Mouse (Mus musculus) MEL (cell line): Measurements from ENCODE around the gene Jmjd8. TPM values are rescaled to one million over a fixed set of nuclear protein-coding genes. Genes with fewer than 3 reads are reported as not detected.

Experiments
- DNase-seq: peaks from one replicate; pipeline ENCODE4 v3.0.0; 2011; ENCODE audit warnings: low read depth, low spot score
- H3K27ac ChIP-seq: 2 replicates; pipeline ENCODE4 v1.5.1; 2012; ENCODE audit warnings: low read depth, mild to moderate bottlenecking, control low read depth, low read length, moderate library complexity; ENCODE audit not compliant: control insufficient read depth
- H3K27me3 ChIP-seq, 2 experiments: fragments of 150-350 bp in 1 of 2; sonication (generic) in 1 of 2; 2 replicates each; pipeline ENCODE4 v1.6.1; 2012; ENCODE audit warnings: low read length in 2 of 2, mild to moderate bottlenecking in 2 of 2, improper control_type of control experiment in 1 of 2, moderate library complexity in 1 of 2; ENCODE audit not compliant: insufficient read depth in 2 of 2, control insufficient read depth in 1 of 2
- H3K36me3 ChIP-seq, 2 experiments: 2 replicates each; pipeline ENCODE4 v1.6.1; 2012 to 2014; ENCODE audit warnings: low read length in 2 of 2, improper control_type of control experiment in 1 of 2, inconsistent platforms in 1 of 2, mild to moderate bottlenecking in 1 of 2; ENCODE audit not compliant: insufficient read depth in 2 of 2, control insufficient read depth in 1 of 2
- H3K4me1 ChIP-seq, 2 experiments: fragments of 150-350 bp in 1 of 2; sonication (generic) in 1 of 2; 2 replicates each; pipeline ENCODE4 v1.6.1; 2012; ENCODE audit warnings: low read length in 2 of 2, improper control_type of control experiment in 1 of 2, mild to moderate bottlenecking in 1 of 2; ENCODE audit not compliant: insufficient read depth in 2 of 2, control insufficient read depth in 1 of 2
- H3K4me3 ChIP-seq, 2 experiments: fragments of 150-350 bp in 1 of 2; sonication (generic) in 1 of 2; 2 replicates each; pipeline ENCODE4 v1.5.1; 2012; ENCODE audit warnings: low read depth in 2 of 2, low read length in 2 of 2, mild to moderate bottlenecking in 2 of 2, moderate library complexity in 2 of 2, control low read depth in 1 of 2, improper control_type of control experiment in 1 of 2; ENCODE audit not compliant: control insufficient read depth in 1 of 2, insufficient read depth in 1 of 2
- H3K79me2 ChIP-seq: 2 replicates; pipeline ENCODE4 v1.6.1; 2012; ENCODE audit warnings: mild to moderate bottlenecking, low read length, moderate library complexity; ENCODE audit not compliant: control insufficient read depth, poor library complexity, insufficient read depth
- H3K9ac ChIP-seq: 2 replicates; pipeline ENCODE4 v1.6.1; 2012; ENCODE audit warnings: low read depth, mild to moderate bottlenecking, control low read depth, low read length, moderate library complexity; ENCODE audit not compliant: control insufficient read depth, poor library complexity, severe bottlenecking
- H3K9me3 ChIP-seq: fragments of 150-350 bp; sonication (generic); replicated peaks from 2 replicates; pipeline ENCODE4 v1.6.1; 2012; ENCODE audit warnings: mild to moderate bottlenecking, low read length, improper control_type of control experiment, moderate library complexity; ENCODE audit not compliant: insufficient read depth
- CHD2 ChIP-seq: IDR thresholded peaks from 2 replicates; pipeline ENCODE4 v1.6.1; 2011; ENCODE audit warnings: low read length, improper control_type of control experiment
- GATA1 ChIP-seq: IDR thresholded peaks from 2 replicates; pipeline ENCODE4 v1.6.1; 2011; ENCODE audit warnings: low read depth, low read length, improper control_type of control experiment
- MEF2A ChIP-seq: IDR thresholded peaks from 2 replicates; pipeline ENCODE4 v1.6.1; 2014; ENCODE audit warnings: low read depth, mild to moderate bottlenecking, inconsistent platforms, low read length, improper control_type of control experiment; ENCODE audit not compliant: poor library complexity, insufficient replicate concordance, severe bottlenecking; ENCODE audit errors: extremely low read depth
- MYB ChIP-seq: IDR thresholded peaks from 2 replicates; pipeline ENCODE4 v1.6.1; 2011; ENCODE audit warnings: mild to moderate bottlenecking, low read depth, low read length, improper control_type of control experiment
- MYC ChIP-seq: IDR thresholded peaks from 2 replicates; pipeline ENCODE4 v1.6.1; 2011; ENCODE audit warnings: low read depth, mild to moderate bottlenecking, low read length, improper control_type of control experiment, moderate library complexity
- POLR2A ChIP-seq, 2 experiments: IDR thresholded peaks; 2 replicates each; pipeline ENCODE4 v1.6.1; 2011 to 2012; ENCODE audit warnings: low read length in 2 of 2, mild to moderate bottlenecking in 2 of 2, control low read depth in 1 of 2, improper control_type of control experiment in 1 of 2, low read depth in 1 of 2, moderate library complexity in 1 of 2; ENCODE audit not compliant: control insufficient read depth in 1 of 2, insufficient read depth in 1 of 2, poor library complexity in 1 of 2
- POLR2AphosphoS2 ChIP-seq: IDR thresholded peaks from 2 replicates; pipeline ENCODE4 v1.6.1; 2011; ENCODE audit warnings: low read length, improper control_type of control experiment
- POLR2AphosphoS5 ChIP-seq: IDR thresholded peaks from 2 replicates; pipeline ENCODE4 v1.6.1; 2012; ENCODE audit warnings: low read depth, borderline replicate concordance, mild to moderate bottlenecking, inconsistent platforms, low read length, moderate library complexity, mixed read lengths
- RAD21 ChIP-seq: IDR thresholded peaks from 2 replicates; pipeline ENCODE4 v1.6.1; 2011; ENCODE audit warnings: mild to moderate bottlenecking, low read depth, low read length, improper control_type of control experiment
- SIN3A ChIP-seq: IDR thresholded peaks from 2 replicates; pipeline ENCODE4 v1.6.1; 2012; ENCODE audit warnings: low read length, improper control_type of control experiment, inconsistent platforms
- SMC3 ChIP-seq: IDR thresholded peaks from 2 replicates; pipeline ENCODE4 v1.6.1; 2011; ENCODE audit warnings: low read depth, low read length, improper control_type of control experiment
- TAL1 ChIP-seq: IDR thresholded peaks from 2 replicates; pipeline ENCODE4 v1.6.1; 2012; ENCODE audit warnings: mild to moderate bottlenecking, inconsistent platforms, low read length, moderate library complexity, mixed read lengths
- TCF12 ChIP-seq: IDR thresholded peaks from 2 replicates; pipeline ENCODE4 v1.6.1; 2014; ENCODE audit warnings: low read depth, mild to moderate bottlenecking, inconsistent platforms, low read length, improper control_type of control experiment, moderate library complexity
- UBTF ChIP-seq: IDR thresholded peaks from 2 replicates; pipeline ENCODE4 v1.6.1; 2012; ENCODE audit warnings: low read depth, mild to moderate bottlenecking, inconsistent platforms, low read length, improper control_type of control experiment, moderate library complexity, borderline replicate concordance; ENCODE audit not compliant: insufficient read depth
- USF1 ChIP-seq: IDR thresholded peaks from 2 replicates; pipeline ENCODE4 v1.6.1; 2014; ENCODE audit warnings: low read depth, mild to moderate bottlenecking, inconsistent platforms, low read length, improper control_type of control experiment, moderate library complexity
- ZNF384 ChIP-seq: IDR thresholded peaks from 2 replicates; pipeline ENCODE4 v1.6.1; 2012; ENCODE audit warnings: low read depth, mild to moderate bottlenecking, inconsistent platforms, low read length, improper control_type of control experiment
- polyA plus RNA-seq, 2 experiments: library from polyadenylated mRNA; stranded (reverse) in 1 of 2; unstranded in 1 of 2; fragments of >175 nt in 1 of 2; fragments of >200 nt in 1 of 2; gene quantifications; 2 replicates each; pipeline versions ENCODE4 v1.2.1 to v1.2.4; 2012; ENCODE audit warnings: low replicate concordance in 2 of 2, low read depth in 1 of 2; ENCODE audit not compliant: insufficient read length in 2 of 2, insufficient read depth in 1 of 2, missing spikeins in 1 of 2
- total RNA-seq: library from RNA; depleted of rRNA; stranded (reverse); fragments of 300-350 nt; gene quantifications from 2 replicates; pipeline ENCODE4 v1.2.3, GENCODE M21; 2012

Jmjd8 gene
- total and polyA plus RNA-seq, 3 experiments = 12.9 to 23.9 TPM; not detected in 1

DNA sequence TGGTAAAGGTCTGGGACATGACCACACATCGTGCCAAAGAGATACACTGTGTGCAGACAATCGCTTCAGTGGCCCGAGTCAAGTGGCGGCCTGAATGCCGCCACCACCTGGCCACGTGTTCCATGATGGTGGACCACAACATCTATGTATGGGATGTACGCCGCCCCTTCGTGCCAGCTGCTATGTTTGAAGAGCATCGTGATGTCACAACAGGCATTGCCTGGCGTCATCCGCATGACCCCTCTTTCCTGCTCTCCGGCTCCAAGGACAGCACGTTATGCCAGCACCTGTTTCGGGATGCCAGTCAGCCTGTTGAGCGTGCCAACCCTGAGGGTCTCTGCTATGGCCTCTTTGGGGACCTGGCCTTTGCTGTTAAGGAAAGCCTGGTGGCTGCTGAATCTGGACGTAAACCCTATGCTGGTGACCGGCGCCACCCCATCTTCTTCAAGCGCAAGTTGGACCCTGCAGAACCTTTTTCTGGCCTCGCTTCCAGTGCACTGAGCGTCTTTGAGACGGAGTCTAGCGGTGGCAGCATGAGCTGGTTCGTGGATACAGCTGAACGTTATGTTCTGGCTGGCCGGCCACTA lies 2.6 kb upstream of the Jmjd8 start:
- H3K9ac ChIP-seq = no peak overlapping the region
- H3K79me2 ChIP-seq = peaks cover 44% of the 10 kb centered on the region
- DNase-seq = no peak
- H3K27me3 ChIP-seq = no peaks in the 10 kb centered on the region
- no peak overlapping the region for H3K27ac ChIP-seq
- no peak for TF ChIP-seq TCF12
- TF ChIP-seq POLR2AphosphoS5 = no peak
- TF ChIP-seq CHD2 = no peak
- no peak for TF ChIP-seq USF1
- TF ChIP-seq POLR2A (IDR thresholded peaks at IDR 0.05; ENCODE audit: control insufficient read depth in 1 of 2, insufficient read depth in 1 of 2, low read depth in 1 of 2, low read length in 2 of 2, poor library complexity in 1 of 2) = no peak
- no peak for TF ChIP-seq TAL1
- TF ChIP-seq SMC3 = no peak
- no peak for TF ChIP-seq MYC
- no peak for TF ChIP-seq SIN3A
- no peak for TF ChIP-seq MEF2A
- TF ChIP-seq MYB = no peak
- no peak for TF ChIP-seq ZNF384
- TF ChIP-seq POLR2AphosphoS2 = no peak
- H3K9me3 ChIP-seq = no peaks in the 10 kb centered on the region
- H3K4me3 ChIP-seq = no peak overlapping the region
- H3K36me3 ChIP-seq = peaks cover 0 to 12% of the 10 kb centered on the region in 2 experiments; a peak in 2 of 4 replicates
- peaks cover 0 to 33% of the 10 kb centered on the region in 2 experiments; a peak in 2 of 4 replicates for H3K4me1 ChIP-seq

DNA sequence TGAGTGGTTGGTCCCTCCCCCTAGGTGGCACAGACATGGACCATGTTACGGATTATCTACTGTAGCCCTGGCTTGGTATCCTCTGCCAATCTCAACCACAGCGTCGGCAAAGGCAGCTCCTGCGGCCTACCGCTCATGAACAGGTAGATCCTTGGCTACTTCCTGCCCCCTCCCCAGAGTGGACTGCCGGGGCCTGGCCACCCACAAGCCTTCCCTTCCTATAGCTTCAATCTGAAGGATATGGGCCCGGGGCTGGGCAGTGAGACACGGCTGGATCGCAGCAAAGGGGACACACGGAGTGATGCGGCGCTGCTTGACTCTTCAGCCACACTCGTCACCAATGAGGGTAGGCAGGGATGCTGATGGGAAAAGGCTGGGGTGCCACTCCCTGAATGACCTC lies 1.7 kb upstream of the Jmjd8 start:
- no peak for TF ChIP-seq GATA1
- TF ChIP-seq UBTF = no peak
- no peak for TF ChIP-seq RAD21
- TF ChIP-seq CHD2 = no peak
- peaks cover 0 to 42% of the 10 kb centered on the region in 2 experiments; a peak in 2 of 4 replicates for H3K4me1 ChIP-seq

More for the DNA sequence above, 1.7 kb upstream of the Jmjd8 start:
- peaks cover 0 to 17% of the 10 kb centered on the region in 2 experiments; a peak in 2 of 4 replicates for H3K36me3 ChIP-seq
- H3K9ac ChIP-seq = no peak overlapping the region
- no peaks in the 10 kb centered on the region for H3K27me3 ChIP-seq
- no peaks in the 10 kb centered on the region for H3K9me3 ChIP-seq
- no peak overlapping the region for H3K27ac ChIP-seq
- no peak overlapping the region for H3K4me3 ChIP-seq
- peaks cover 53% of the 10 kb centered on the region for H3K79me2 ChIP-seq
- no peak for DNase-seq
